Mouse (Mus musculus): ENCODE results near the gene Porcn. TPM values are rescaled to one million over a fixed set of nuclear protein-coding genes. Genes with fewer than 3 reads are reported as not detected.

The Porcn gene
- 100 to 1,000 TPM in 1 of 4 experiments, 10 to 100 TPM in 3; 89.7 to 110 (median 95.1) TPM for total RNA-seq (2022)

DNA sequence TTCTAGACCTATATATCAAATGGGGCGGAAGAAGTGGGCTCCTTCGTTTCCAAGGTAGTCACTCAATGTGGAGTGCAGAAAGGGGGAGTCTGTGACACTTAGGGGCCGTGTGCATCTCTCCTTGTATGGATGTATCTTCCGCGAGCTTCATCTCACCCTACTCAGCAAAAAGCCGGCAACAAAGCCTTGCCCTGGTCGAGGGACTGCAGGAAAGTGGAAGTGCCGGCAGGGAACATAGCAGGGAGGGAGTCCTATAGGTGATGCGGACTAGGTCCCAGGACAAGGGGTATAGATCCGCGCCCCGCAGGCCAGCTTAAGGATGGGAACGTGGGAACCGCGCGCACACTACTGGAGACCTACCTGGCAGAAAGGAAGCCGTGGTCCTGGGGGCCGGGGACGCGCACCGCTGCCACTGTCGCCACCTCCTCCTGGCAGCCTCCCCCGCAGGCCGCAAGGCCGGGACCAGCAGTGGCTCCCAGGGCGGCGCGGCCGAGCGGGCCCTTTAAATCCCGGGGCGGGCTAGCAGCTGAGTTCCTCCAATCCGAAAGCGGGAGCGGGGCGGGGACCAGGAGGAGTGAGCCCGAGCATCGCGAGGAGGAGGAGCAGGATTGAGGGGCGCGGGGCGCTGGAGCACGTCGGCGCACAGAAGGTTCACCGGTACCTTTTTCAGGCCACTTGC is at the start of gene Porcn:
Porcn (minus strand) TSS at position 511 of the 679 bp plus-strand sequence.
- peak; percentile 69 to 78 for DNase-seq (ENCODE audit: low spot score in 2 of 2)

DNA sequence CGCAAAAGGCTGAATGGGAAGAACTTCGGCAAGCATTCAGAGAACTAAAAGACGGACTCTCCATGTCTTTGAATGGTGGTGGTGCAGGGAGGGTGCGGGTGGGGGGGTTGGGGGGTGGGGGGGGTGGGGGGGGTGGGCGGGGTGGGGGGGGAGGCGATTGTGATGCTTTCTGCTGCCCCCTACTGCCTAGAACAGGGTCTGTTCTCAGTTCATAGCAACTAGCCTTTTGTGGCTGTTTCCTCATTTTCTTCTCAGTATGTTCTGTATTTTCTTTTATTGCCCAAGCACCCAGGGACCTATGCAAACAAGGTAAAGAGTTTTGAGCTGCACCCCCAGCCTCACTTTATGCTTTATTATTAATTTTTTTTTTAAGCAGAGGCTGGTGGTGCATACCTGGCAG is 49.5 kb upstream of the Porcn start:
- DNase-seq (ENCODE audit: low spot score in 2 of 2), result no peak

DNA sequence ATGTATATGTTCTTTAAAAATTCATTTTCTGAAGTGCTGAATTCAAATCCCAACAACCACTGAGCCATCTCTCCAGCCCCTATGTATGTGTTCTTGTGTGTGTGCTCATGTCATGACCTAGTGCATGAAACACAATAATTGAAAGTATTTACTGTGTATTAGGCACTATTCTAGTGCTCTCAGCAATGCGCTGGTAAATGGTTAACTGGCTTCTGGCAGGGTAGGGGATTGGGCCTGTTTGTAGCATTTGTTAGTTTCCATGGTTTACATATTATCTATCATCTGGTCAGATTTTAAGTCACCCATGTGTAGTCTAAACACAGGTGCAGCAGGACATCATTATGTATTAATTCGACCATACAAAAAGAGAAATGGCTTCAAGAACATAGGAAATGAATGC is 47.4 kb upstream of the Porcn start:
- no peak for DNase-seq (ENCODE audit: low spot score in 2 of 2)

DNA sequence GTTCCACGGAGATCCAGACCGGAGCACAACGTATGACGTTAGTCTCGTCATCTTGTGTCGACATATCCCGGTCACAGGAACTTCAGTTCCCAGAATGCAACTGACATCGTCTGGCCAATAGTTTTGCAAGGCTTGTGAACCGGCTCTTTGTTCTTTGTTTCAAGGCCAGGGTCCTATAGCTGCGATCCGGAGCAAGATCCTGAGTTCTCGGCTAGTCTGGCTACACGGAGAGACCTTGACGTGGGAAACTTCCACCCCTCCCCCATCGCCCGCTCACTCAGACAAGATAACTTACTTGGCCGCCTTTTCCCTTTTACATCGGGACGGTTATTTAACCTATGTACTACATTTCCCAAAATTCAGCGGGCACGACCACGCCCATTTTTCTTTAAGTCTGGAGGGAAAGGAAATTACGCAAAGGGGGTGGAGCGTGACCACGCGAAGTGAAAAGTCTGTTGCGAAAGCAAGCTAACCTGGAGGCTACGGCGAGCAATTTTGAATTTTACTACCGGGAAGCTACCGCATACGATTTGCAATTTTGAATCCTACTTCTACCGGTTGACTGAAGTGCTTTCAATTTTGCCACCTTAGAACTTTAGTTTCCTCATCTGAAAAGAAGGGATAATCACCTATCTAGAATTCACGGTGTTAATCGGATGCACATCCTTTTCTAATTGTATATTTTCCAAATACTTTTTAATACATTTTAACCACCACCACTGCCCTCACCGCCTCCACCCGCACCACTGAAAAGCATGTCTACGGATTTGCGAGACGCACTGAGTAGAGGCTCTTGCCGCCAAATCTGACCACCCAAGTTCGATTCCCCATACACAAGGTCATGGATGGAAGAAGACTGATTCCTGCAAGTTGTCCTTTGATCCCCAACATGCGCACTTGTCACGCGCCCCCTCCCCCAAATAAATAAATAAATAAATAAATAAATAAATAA is 46.3 kb upstream of the Porcn start, which contains the start of gene Ftsj1:
Ftsj1 (minus strand) TSS at position 73 of the 952 bp plus-strand sequence.
- DNase-seq (ENCODE audit: low spot score in 2 of 2), result peak; percentile 82 to 84

DNA sequence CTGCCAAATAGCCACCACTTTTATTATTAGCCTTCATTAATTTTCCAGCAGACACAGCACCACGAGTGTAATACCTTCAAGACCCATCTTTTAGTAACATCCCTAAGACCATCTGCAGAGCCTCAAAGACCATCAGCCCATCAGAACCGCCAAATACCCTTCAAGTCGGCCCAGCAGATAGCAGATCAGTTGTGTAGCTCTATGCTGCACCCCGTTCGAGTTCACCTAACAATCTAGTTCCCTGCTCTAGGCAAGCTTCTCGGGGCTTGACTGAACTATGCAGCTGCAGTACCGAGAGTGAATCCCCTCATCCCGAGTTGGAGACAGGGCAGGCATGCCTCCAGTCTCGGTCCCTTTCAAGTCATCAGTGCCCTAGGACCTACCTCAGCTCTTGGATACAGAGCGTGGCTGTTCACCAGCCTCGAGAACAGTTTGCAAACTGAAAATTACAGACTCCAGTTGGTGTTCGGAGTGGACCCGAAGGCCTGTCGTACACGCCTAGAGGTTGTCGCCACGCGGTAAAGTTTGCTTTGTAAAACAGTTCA is 45.5 kb upstream of the Porcn start:
- DNase-seq (ENCODE audit: low spot score in 2 of 2), result no peak

- DNase-seq (ENCODE audit: low spot score in 2 of 2), result no peak
Observed at GRCm38 (mm10) chrX:8248542-8249120, 42.3 kb upstream of the Porcn start.

GRCm38 (mm10) chrX:8247680-8248079 is 41.4 kb upstream of the Porcn start:
- no peak for DNase-seq (ENCODE audit: low spot score in 2 of 2)

GRCm38 (mm10) chrX:8238804-8239395 is 32.6 kb upstream of the Porcn start:
- DNase-seq (ENCODE audit: low spot score in 2 of 2), result no peak

GRCm38 (mm10) chrX:8236704-8237103 is 30.4 kb upstream of the Porcn start:
- no peak for DNase-seq (ENCODE audit: low spot score in 2 of 2)

DNA sequence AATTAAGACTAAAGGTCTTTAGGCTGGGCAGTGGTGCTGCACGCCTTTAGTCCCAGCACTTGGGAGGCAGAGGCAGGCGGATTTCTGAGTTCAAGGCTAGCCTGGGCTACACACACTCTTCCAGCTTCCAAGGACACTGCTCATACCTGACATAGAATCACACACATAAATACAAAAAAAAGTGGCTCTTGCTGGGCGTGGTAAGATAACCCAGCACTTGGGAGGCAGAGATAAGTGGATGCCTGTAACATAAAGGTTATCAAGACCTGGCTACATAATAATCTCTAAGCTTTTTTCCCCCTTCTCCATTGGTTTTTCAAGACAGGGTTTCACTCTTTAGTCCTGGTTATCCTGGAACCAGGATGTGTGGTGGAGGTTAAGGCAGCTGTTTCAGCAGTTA is 27.3 kb upstream of the Porcn start:
- DNase-seq (ENCODE audit: low spot score in 2 of 2), result no peak

- no peak for DNase-seq (ENCODE audit: low spot score in 2 of 2)
Observed at GRCm38 (mm10) chrX:8230272-8230671, 23.9 kb upstream of the Porcn start.

- no peak for DNase-seq (ENCODE audit: low spot score in 2 of 2)
Observed at GRCm38 (mm10) chrX:8223473-8223872, 17.1 kb upstream of the Porcn start.

- DNase-seq (ENCODE audit: low spot score in 2 of 2), result peak in 1 of 2 experiments; percentile 16
Observed at GRCm38 (mm10) chrX:8222678-8223421, 16.5 kb upstream of the Porcn start.

DNA sequence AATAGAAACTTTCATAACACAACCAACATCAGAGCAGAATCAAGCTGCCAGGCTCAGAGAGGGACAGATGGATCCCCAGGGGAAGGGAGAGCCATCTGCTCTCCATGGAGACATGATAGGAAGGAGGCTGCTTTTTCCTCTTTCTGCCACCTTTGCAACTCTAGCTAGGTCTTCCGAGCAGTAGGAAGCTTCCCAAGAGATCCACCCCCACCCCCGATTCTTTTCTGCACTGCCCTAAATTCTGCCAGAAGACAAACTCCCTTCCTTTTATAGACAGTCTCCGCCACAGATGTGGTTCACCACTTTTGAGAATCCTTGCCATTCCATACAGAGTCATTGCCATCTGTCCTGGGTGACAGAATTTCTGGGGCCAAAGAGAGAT is 16.0 kb upstream of the Porcn start:
- peak; percentile 65 to 68 for DNase-seq (ENCODE audit: low spot score in 2 of 2)

DNA sequence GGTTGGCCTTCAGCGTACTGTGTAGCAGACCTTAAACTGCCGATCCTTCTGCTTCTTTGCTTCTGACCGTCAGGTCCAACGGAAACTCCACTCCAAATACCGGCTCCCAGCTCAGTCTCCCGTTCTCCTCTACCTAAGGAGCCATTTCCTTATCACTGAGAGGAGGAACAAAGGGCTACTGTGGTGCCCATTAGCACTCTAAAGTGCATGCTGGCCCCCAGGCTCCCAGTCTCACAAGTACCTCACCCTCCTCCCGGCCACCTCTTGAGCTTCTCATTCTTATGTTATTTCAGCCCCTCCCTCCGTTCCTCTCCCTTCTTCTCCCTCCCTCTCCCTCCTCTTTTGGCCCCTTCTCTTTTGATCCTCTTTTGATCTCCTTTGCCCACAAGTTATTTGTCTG is 13.3 kb upstream of the Porcn start:
- no peak for DNase-seq (ENCODE audit: low spot score in 2 of 2)

DNA sequence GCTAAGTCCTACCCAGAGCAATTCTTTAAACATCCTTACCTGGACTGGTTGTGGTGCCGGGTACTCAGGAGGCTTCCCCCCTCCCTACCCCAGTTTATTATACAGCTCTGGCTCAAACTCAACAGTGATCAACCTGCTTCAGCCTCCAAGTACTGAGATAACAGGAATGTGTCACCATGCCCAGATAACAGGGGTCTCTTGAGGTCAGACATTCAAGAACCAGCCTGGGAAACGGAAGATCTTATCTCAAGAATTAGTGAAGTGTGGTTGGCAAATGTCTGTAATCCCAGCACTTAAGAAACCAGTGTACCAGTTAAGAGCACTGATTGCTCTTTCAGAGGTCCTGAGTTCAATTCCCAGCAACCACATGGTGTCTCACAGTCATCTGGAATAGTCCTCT is 11.8 kb upstream of the Porcn start:
- no peak for DNase-seq (ENCODE audit: low spot score in 2 of 2)

DNA sequence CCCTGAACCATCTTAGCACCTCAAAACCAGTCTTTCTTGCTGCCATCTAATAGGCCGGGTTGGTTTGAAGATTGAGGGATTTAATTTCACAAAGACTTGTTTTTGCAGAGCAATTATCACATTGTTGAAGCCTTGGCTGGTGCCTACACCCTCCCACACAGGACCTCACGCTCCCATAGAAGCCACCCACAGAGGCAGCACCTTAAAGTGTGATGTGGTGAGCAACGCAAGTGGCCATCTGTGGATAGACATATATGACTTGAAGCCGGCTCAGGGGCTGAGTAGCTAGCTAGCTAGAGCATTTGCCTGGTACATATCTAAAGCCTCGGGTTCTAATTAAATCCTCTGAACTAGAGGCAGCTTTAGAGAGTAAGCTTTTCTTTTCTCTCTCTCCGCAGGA is 11.1 kb upstream of the Porcn start:
- peak; percentile 15 to 31 for DNase-seq (ENCODE audit: low spot score in 2 of 2)

- no peak for DNase-seq (ENCODE audit: low spot score in 2 of 2)
Observed at GRCm38 (mm10) chrX:8211490-8212207, 5.3 kb upstream of the Porcn start.

- no peak for DNase-seq (ENCODE audit: low spot score in 2 of 2)
Observed at GRCm38 (mm10) chrX:8209720-8210119, 3.4 kb upstream of the Porcn start.

- DNase-seq (ENCODE audit: low spot score in 2 of 2), result no peak
Observed at GRCm38 (mm10) chrX:8207224-8207623, 899 bp upstream of the Porcn start.
